Mouse (Mus musculus): ENCODE measurements around the gene Gm5105. TPM values are rescaled to one million over a fixed set of nuclear protein-coding genes. Genes with fewer than 3 reads are reported as not detected.

Gene Gm5105
- polyA plus RNA-seq, 1 experiment from 2014 or later = 0.27 TPM

DNA sequence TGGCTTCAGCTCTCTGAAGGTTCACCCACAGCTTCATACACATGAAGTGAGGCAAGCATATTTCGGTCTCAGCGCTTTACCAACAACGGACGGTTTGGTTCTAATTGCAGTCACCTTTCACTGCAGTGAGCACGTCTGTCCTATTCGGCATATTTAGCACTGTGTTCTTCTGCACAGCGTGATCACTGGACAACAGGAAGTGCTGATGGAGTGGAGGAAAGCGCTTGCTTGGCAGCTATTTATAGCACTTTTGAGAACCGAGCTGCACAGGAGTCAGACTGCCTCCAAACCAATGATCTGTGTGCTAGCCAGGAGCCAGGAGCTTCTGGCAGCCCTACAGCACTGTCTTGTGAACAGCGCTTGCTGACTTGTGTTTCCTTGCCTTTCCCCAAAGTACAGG, 40.9 kb downstream of the Gm5105 start:
- ATAC-seq (ENCODE audit: insufficient number of reproducible peaks, low FRiP score) = 0 out of 2 replicates have a peak, but pooled peaks have one; percentile 42
- Histone ChIP-seq H3K27ac (ENCODE audit: poor library complexity, severe bottlenecking) (peak overlapping the region; percentile 85), H3K9ac (no peak overlapping the region)

DNA sequence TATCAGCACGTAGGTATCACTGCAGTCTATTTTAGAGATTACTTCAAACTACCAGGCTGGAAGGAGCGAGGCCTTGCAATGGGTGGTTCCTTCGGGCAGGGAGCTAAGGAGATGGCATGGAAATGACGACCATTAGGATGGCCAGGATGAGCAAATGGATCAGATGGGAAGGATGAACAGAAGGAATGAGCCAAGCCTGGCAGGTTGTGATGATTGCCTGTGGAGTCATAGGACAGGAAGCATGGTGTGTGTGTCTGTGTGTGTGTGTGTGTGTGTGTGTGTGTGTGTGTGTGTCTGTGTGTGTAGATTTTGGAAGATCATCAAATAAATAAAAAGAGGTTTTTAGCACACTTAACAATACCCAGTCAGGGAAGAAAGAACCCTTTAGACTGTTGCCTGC, 44.5 kb downstream of the Gm5105 start:
- Histone ChIP-seq H3K4me3 (no peak overlapping the region), H3K9me3 (replicated peaks) (peaks cover 4% of the 10 kb centered on the region; the same call in 1 of the 2 replicates), H3K9ac (no peak overlapping the region), H3K27ac (ENCODE audit: poor library complexity, severe bottlenecking) (no peak overlapping the region), H3K27me3 (replicated peaks) (no peaks in the 10 kb centered on the region), H3K4me1 (replicated peaks) (peaks cover 10% of the 10 kb centered on the region), H3K36me3 (no peaks in the 10 kb centered on the region), H3K4me2 (no peak overlapping the region)
- ATAC-seq (ENCODE audit: insufficient number of reproducible peaks, low FRiP score) = no peak
- WGBS = 80% methylated on average over 4 of the region's 4 CpGs

More for the DNA sequence above, 40.9 kb downstream of the Gm5105 start:
- 37% methylated on average over 10 of the region's 10 CpGs for WGBS
- no peaks in the 10 kb centered on the region for H3K9me3 ChIP-seq (replicated peaks)
- H3K4me3 ChIP-seq = no peak overlapping the region
- peak overlapping the region; percentile 36 for H3K4me2 ChIP-seq
- no peaks in the 10 kb centered on the region for H3K27me3 ChIP-seq (replicated peaks)
- peaks cover 16% of the 10 kb centered on the region for H3K4me1 ChIP-seq (replicated peaks)
- H3K36me3 ChIP-seq = no peaks in the 10 kb centered on the region

DNA sequence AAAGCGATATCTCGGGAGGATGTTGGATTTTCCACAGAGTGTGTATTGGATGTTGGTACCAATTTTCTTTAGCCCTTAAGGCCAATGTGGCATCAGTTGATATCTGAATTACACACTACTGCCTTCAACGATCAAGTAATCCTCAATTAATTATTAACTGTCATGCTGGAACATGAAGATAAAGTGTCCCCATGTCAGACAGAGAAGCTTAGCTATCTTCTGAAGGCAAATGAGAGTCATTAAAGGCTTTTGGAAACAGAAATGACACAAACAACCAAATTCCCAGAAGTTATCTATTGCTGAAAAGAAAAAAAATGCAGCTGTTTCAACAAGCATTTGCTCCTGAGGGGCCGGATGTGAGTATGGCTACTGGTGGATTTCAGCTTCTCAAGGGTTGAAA, 45.2 kb downstream of the Gm5105 start:
- no peak overlapping the region for H3K4me2 ChIP-seq
- WGBS = 89% methylated on average over 4 of the region's 4 CpGs
- peaks cover 4% of the 10 kb centered on the region; the same call in 1 of the 2 replicates for H3K9me3 ChIP-seq (replicated peaks)
- no peaks in the 10 kb centered on the region for H3K36me3 ChIP-seq
- H3K9ac ChIP-seq = no peak overlapping the region
- H3K4me3 ChIP-seq = no peak overlapping the region
- no peak overlapping the region for H3K27ac ChIP-seq (ENCODE audit: poor library complexity, severe bottlenecking)
- ATAC-seq (ENCODE audit: insufficient number of reproducible peaks, low FRiP score) = no peak
- no peaks in the 10 kb centered on the region for H3K27me3 ChIP-seq (replicated peaks)
- peaks cover 5% of the 10 kb centered on the region for H3K4me1 ChIP-seq (replicated peaks)

DNA sequence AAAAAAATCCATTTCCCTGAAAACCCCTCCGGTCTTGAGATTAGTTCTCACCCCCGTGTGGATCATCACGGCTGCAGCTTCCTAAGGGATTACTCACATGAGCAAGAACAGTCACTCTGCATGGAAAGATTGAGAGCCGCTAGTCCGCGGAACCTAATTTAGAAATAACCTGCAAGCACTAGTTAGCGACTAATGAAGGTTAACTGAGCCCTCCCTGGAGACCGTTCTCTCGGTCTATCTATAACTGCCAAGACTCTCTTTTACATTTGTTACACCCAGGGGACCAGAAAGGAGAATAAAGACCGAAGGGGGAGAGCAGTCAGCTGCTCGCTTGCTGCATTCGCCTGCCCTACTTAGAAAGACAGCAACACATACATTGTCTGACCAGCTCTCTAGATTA, 50.4 kb downstream of the Gm5105 start:
- Histone ChIP-seq H3K4me1 (replicated peaks) (peaks cover 6% of the 10 kb centered on the region; the same call in 1 of the 2 replicates), H3K9me3 (replicated peaks) (peaks cover 4% of the 10 kb centered on the region; the same call in 1 of the 2 replicates), H3K27me3 (replicated peaks) (no peaks in the 10 kb centered on the region), H3K4me2 (no peak overlapping the region), H3K4me3 (no peak overlapping the region), H3K36me3 (no peaks in the 10 kb centered on the region), H3K27ac (ENCODE audit: poor library complexity, severe bottlenecking) (no peak overlapping the region), H3K9ac (no peak overlapping the region)
- no peak for ATAC-seq (ENCODE audit: insufficient number of reproducible peaks, low FRiP score)
- 85% methylated on average over 12 of the region's 12 CpGs for WGBS

DNA sequence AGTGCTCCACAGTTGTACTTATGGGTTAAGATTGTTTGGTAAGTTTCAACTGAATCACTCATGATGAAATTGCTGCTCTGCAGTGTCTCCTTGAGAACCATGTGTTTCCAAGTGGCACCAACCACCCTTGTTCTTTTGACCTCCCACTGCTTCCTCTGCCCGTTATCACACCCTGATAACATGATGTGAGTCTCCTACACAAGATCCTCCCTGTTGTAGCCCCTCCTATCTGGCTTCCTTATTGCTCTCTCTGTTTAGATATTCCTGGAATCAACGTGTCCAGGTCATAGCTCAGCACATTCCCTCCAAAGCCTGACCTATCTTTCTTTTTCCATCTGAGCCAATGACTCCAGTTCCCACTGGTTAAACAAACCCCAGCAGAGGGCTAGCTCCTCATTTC, 52.5 kb downstream of the Gm5105 start:
- WGBS = 27% methylated on average over 2 of the region's 2 CpGs
- no peak overlapping the region for H3K9ac ChIP-seq
- no peak overlapping the region for H3K4me3 ChIP-seq
- no peaks in the 10 kb centered on the region for H3K27me3 ChIP-seq (replicated peaks)
- no peak overlapping the region for H3K27ac ChIP-seq (ENCODE audit: poor library complexity, severe bottlenecking)
- H3K36me3 ChIP-seq = no peaks in the 10 kb centered on the region
- no peak for ATAC-seq (ENCODE audit: insufficient number of reproducible peaks, low FRiP score)
- peaks cover 25% of the 10 kb centered on the region for H3K4me1 ChIP-seq (replicated peaks)
- no peak overlapping the region for H3K4me2 ChIP-seq
- peaks cover 4% of the 10 kb centered on the region; the same call in 1 of the 2 replicates for H3K9me3 ChIP-seq (replicated peaks)

DNA sequence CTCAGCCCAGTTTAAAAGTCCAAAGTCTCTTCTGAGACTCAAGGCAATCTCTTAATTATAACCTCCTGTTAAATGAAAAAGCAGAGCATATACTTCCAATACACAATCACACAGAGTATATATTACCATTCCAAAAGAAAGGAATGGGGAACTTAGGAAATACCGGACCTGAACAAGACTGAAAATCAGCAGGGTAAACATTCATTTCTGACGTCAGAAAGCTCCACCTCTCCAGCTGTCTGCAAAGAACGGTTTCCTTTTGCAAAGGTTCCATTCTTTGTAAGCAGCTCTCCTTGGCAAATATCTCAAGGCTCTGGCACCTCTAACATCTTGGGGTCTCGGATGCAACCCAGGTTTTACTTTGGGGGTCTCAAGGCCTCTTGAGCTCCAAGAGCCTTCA, 54.8 kb downstream of the Gm5105 start:
- Histone ChIP-seq H3K4me3 (no peak overlapping the region), H3K9ac (no peak overlapping the region), H3K27ac (ENCODE audit: poor library complexity, severe bottlenecking) (no peak overlapping the region), H3K4me1 (replicated peaks) (peaks cover 40% of the 10 kb centered on the region), H3K36me3 (no peaks in the 10 kb centered on the region), H3K27me3 (replicated peaks) (no peaks in the 10 kb centered on the region), H3K4me2 (no peak overlapping the region), H3K9me3 (replicated peaks) (no peaks in the 10 kb centered on the region)
- ATAC-seq (ENCODE audit: insufficient number of reproducible peaks, low FRiP score) = no peak
- WGBS = 54% methylated on average over 4 of the region's 4 CpGs

DNA sequence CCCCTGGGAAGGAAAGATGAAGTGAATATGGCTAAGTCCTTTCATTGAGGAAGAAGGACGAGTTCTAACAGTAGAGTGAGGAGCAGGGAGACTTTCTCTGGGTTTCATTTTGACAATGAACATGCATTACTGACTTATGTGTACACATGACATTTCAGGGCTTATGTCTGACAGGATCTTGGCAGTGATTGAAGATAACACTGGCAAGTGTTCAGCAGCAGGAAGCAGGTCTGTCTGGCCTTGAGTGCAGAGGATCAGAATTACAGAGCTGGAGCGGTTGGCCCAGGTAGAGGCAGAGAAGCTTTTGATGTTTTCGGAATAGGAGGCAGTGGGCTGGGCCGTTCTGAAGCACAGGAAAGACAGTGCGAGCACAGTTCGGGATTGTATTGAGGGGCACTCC, 59.0 kb downstream of the Gm5105 start:
- Histone ChIP-seq H3K36me3 (peaks cover 9% of the 10 kb centered on the region; the same call in 1 of the 2 replicates), H3K4me1 (replicated peaks) (peaks cover 51% of the 10 kb centered on the region), H3K9ac (peak overlapping the region; percentile 46; the same call in 1 of the 2 replicates), H3K27ac (ENCODE audit: poor library complexity, severe bottlenecking) (peak overlapping the region; percentile 7; the same call in 1 of the 2 replicates), H3K9me3 (replicated peaks) (peaks cover 9% of the 10 kb centered on the region), H3K4me3 (no peak overlapping the region), H3K27me3 (replicated peaks) (no peaks in the 10 kb centered on the region), H3K4me2 (no peak overlapping the region)
- 45% methylated on average over 6 of the region's 6 CpGs for WGBS
- no peak for ATAC-seq (ENCODE audit: insufficient number of reproducible peaks, low FRiP score)

DNA sequence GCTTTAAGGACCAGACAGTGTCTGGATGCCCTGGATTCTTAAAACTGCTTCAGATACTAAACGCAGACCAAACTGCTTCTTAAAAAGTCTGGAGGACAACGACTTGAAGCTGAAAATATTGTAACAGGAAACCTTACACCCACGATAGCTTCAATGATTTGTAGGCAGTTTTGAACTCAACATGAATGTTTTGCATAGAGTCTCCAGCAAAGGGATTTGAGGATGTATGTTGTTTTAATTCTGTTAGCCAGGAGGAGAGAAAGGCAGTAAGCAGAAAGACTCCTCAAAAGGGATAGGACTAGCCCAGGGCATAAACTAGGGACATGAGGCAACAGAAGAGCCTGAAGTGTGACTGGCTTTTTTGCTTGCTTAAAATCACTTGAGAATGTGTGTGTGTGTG, 60.3 kb downstream of the Gm5105 start:
- 62% methylated on average over 3 of the region's 3 CpGs for WGBS
- Histone ChIP-seq H3K4me1 (replicated peaks) (peaks cover 55% of the 10 kb centered on the region), H3K36me3 (peaks cover 9% of the 10 kb centered on the region; the same call in 1 of the 2 replicates), H3K9ac (no peak overlapping the region), H3K9me3 (replicated peaks) (peaks cover 9% of the 10 kb centered on the region), H3K4me3 (no peak overlapping the region), H3K27me3 (replicated peaks) (no peaks in the 10 kb centered on the region), H3K27ac (ENCODE audit: poor library complexity, severe bottlenecking) (no peak overlapping the region), H3K4me2 (no peak overlapping the region)
- ATAC-seq (ENCODE audit: insufficient number of reproducible peaks, low FRiP score) = no peak

DNA sequence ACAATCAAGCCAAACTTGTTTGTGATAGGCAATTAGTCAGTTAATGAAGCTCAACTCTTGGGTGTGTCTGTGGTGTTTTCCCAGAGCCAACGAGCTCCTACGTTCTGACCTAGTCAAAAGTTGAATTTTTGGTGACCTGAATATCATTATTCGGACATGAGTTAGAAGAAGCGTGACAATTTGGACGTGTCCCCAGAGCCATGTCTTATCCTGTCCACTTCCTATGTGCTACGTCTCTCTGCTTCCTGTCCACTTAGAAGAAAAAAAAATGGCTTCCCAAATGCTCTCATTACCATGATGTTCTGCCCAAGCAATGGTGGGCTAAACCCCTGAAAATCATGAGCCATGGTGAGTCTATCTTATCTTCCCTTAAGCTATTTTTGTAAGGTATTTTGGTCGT, 63.9 kb downstream of the Gm5105 start:
- Histone ChIP-seq H3K36me3 (peaks cover 9% of the 10 kb centered on the region; the same call in 1 of the 2 replicates), H3K4me1 (replicated peaks) (peaks cover 50% of the 10 kb centered on the region), H3K9me3 (replicated peaks) (peaks cover 9% of the 10 kb centered on the region), H3K4me2 (no peak overlapping the region), H3K9ac (no peak overlapping the region), H3K27ac (ENCODE audit: poor library complexity, severe bottlenecking) (no peak overlapping the region), H3K4me3 (no peak overlapping the region), H3K27me3 (replicated peaks) (no peaks in the 10 kb centered on the region)
- ATAC-seq (ENCODE audit: insufficient number of reproducible peaks, low FRiP score) = no peak
- WGBS = 70% methylated on average over 7 of the region's 7 CpGs

DNA sequence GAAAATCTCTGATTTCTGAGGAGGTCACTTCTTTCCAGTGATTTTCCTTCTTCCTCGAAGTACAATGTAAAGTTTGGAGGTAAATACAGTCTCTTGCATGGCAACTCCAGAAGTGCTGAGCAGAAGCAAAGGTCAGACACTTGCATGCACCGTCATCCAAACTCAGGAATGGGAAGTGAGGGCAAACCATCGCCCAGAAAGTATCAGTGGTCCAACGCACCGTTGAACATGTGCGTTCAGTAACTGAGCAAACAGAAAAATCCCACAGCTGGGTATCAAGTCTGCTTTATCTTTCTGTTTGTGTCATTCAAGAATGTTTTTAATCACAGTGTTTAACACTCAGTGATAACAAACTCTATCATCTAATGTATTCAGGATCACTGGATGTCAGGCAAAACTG, 64.6 kb downstream of the Gm5105 start:
- Histone ChIP-seq H3K4me1 (replicated peaks) (peaks cover 45% of the 10 kb centered on the region), H3K4me2 (no peak overlapping the region), H3K9ac (no peak overlapping the region), H3K9me3 (replicated peaks) (peaks cover 9% of the 10 kb centered on the region), H3K36me3 (peaks cover 9% of the 10 kb centered on the region; the same call in 1 of the 2 replicates), H3K27me3 (replicated peaks) (no peaks in the 10 kb centered on the region), H3K27ac (ENCODE audit: poor library complexity, severe bottlenecking) (no peak overlapping the region), H3K4me3 (no peak overlapping the region)
- ATAC-seq (ENCODE audit: insufficient number of reproducible peaks, low FRiP score) = no peak
- WGBS = 68% methylated on average over 6 of the region's 6 CpGs

DNA sequence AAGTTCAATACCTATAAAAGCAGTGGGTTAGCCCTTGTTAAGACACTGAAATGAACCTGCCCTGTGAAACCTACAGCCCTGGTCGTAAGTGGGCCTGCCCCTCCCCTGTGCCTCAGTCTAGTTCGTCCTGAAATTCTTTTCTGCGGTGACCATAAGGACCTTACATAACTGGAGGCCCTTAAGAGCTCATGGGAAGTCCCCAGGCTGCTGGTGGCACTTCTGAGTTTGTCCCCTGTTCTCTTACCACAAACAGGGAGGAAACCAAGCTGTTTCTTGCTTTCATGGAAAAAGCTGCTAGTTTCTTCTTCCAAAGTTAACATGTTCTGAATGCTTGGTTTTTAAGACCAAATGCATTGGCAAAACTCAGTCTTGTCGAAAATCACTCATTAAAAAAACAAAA, 65.3 kb downstream of the Gm5105 start:
- no peak for ATAC-seq (ENCODE audit: insufficient number of reproducible peaks, low FRiP score)
- no peak overlapping the region for H3K4me3 ChIP-seq
- H3K27me3 ChIP-seq (replicated peaks) = no peaks in the 10 kb centered on the region
- peak overlapping the region; percentile 87 for H3K27ac ChIP-seq (ENCODE audit: poor library complexity, severe bottlenecking)
- peaks cover 9% of the 10 kb centered on the region; the same call in 1 of the 2 replicates for H3K36me3 ChIP-seq
- peaks cover 9% of the 10 kb centered on the region for H3K9me3 ChIP-seq (replicated peaks)
- H3K9ac ChIP-seq = no peak overlapping the region
- peaks cover 50% of the 10 kb centered on the region for H3K4me1 ChIP-seq (replicated peaks)
- 52% methylated on average over 4 of the region's 4 CpGs for WGBS
- H3K4me2 ChIP-seq = peak overlapping the region; percentile 59

DNA sequence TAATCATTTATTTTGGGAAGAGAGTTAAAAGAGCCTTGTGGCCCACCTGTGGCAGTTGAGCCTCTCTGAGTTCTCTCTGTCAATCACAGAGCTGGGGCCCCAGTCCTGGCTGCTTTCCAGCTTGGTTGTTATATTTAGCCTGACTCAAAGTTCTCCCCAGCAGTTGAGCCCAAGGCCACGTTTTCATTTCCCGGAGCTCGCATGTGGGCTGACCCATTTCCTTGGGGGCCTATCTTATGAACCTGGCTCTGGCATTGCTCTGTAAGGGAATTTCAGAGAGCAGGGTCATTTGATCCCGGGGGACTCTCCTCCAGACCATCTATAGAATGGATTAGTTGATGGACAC, 66.5 kb downstream of the Gm5105 start:
- ATAC-seq (ENCODE audit: insufficient number of reproducible peaks, low FRiP score) = peak; percentile 66
- Histone ChIP-seq H3K36me3 (peaks cover 9% of the 10 kb centered on the region; the same call in 1 of the 2 replicates), H3K27ac (ENCODE audit: poor library complexity, severe bottlenecking) (peak overlapping the region; percentile 87), H3K4me2 (peak overlapping the region; percentile 59), H3K9me3 (replicated peaks) (peaks cover 9% of the 10 kb centered on the region), H3K9ac (peak overlapping the region; percentile 60), H3K4me1 (replicated peaks) (peaks cover 50% of the 10 kb centered on the region), H3K4me3 (peak overlapping the region; percentile 27), H3K27me3 (replicated peaks) (no peaks in the 10 kb centered on the region)
- WGBS = 17% methylated on average over 4 of the region's 4 CpGs

All from heart, embryonic 12.5 days (tissue).